Mouse (Mus musculus) C2C12 (cell line): ENCODE results near the gene Catip.

Source experiments
- CTCF ChIP-seq: IDR thresholded peaks from one replicate; pipeline ENCODE4 v1.5.1; 2011; ENCODE audit not compliant: control insufficient read depth, insufficient read depth, insufficient read length
- MAX ChIP-seq: IDR thresholded peaks from one replicate; pipeline ENCODE4 v1.6.1; 2011; ENCODE audit warnings: mild to moderate bottlenecking, control low read depth
- USF1 ChIP-seq: IDR thresholded peaks from one replicate; pipeline ENCODE4 v1.6.1; 2011; ENCODE audit warnings: low read depth, mild to moderate bottlenecking, control low read depth, moderate library complexity

DNA sequence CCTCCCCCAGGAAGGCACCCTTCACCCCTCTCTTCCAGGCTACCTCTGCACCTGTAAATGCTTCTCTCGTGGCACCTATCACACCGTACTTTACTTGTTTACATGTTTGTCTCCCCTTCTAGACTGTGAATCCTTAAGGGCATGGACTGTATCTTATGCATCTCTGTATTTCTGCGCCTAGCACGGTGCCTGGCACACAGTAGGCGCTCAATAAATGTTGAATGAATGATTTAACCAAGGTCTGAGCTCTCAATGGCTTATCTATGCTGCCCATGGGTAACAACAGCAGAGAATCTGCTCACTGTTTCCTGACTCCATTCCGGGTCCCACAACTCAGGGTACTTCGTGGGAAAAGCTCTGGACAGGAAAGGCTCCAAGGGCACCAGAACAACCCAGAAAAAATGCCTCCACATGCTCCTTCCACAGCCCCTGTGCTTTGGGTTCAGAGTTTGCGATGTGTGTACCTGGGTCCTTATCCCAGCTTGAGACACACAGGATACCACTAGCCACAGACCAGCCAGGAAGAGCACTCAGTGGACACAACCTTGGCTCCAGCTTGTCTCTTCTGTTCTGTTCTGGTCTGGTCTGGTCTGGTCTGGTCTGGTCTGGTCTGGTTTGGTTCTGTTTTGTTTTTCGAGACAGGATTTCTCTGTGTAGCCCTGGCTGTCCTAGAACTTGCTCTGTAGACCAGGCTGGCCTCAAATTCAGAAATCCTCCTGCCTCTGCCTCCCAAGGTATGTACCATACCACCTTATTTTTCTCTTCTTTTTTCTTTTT, 8.3 kb upstream of the Catip start:
- no peak for TF ChIP-seq USF1
- no peak for TF ChIP-seq CTCF
- TF ChIP-seq MAX = no peak
